Mouse (Mus musculus) lung, postnatal 0 days (tissue): ENCODE measurements around the gene Pde6c. TPM values are rescaled to one million over a fixed set of nuclear protein-coding genes. Genes with fewer than 3 reads are reported as not detected.

ENCODE experiments used
- ATAC-seq: fragments of 200-750 bp; cut with Nextera tagmentation; 2 replicates; pipeline ENCODE4 v1.8.0; 2017; ENCODE audit warnings: moderate library complexity
- DNase-seq: peaks from one replicate; pipeline ENCODE4 v3.0.0-alpha.2; 2016; ENCODE audit warnings: low spot score
- H3K27ac ChIP-seq: fragments of 300-500 bp; sonication (generic); 2 replicates; pipeline ENCODE4 v1.5.1; 2014; ENCODE audit warnings: antibody characterized with exemption, mild to moderate bottlenecking, low read length, mixed read lengths
- H3K27me3 ChIP-seq: fragments of 300-500 bp; sonication (generic); replicated peaks from 2 replicates; pipeline ENCODE4 v1.6.1; 2014; ENCODE audit warnings: low read length, mixed read lengths; ENCODE audit not compliant: insufficient read depth
- H3K36me3 ChIP-seq: fragments of 300-500 bp; sonication (generic); 2 replicates; pipeline ENCODE4 v1.6.1; 2014; ENCODE audit warnings: low read length, mixed read lengths; ENCODE audit not compliant: insufficient read depth
- H3K4me1 ChIP-seq: fragments of 300-500 bp; sonication (generic); 2 replicates; pipeline ENCODE4 v1.6.1; 2014; ENCODE audit warnings: antibody characterized with exemption, low read depth, low read length, mixed read lengths; ENCODE audit not compliant: insufficient read depth
- H3K4me2 ChIP-seq: fragments of 300-500 bp; sonication (generic); replicated peaks from 2 replicates; pipeline ENCODE4 v1.6.1; 2014; ENCODE audit warnings: low read depth, mild to moderate bottlenecking, low read length, moderate library complexity, mixed read lengths
- H3K4me3 ChIP-seq: fragments of 300-500 bp; sonication (generic); 2 replicates; pipeline ENCODE4 v1.5.1; 2014; ENCODE audit warnings: low read depth, low read length
- H3K9ac ChIP-seq: fragments of 300-500 bp; sonication (generic); replicated peaks from 2 replicates; pipeline ENCODE4 v1.6.1; 2014; ENCODE audit warnings: low read depth, mild to moderate bottlenecking
- H3K9me3 ChIP-seq: fragments of 300-500 bp; sonication (generic); 2 replicates; pipeline ENCODE4 v1.6.1; 2016; ENCODE audit warnings: low read length, mixed read lengths
- CTCF ChIP-seq: IDR thresholded peaks from 2 replicates; pipeline ENCODE4 v1.5.1; 2016; ENCODE audit warnings: antibody characterized with exemption, mild to moderate bottlenecking
- EP300 ChIP-seq: IDR thresholded peaks from 2 replicates; pipeline ENCODE4 v1.6.1; 2016; ENCODE audit warnings: antibody characterized with exemption, mild to moderate bottlenecking, control low read depth
- WGBS: fragments of 180-500 bp; shearing (Covaris S2); extraction: QIAGEN DNeasy Blood & Tissue Kit; methylation state at CpG from one replicate; pipeline ENCODE4 v1.1.7; 2014; 5-methylcytosine and 5-hydroxymethylcytosine counted together
- polyA plus RNA-seq: library from polyadenylated mRNA; unstranded; fragments of >200 nt; fragmentation: Nextera tagmentation; extraction: Ambion mirVana; gene quantifications from 2 replicates; pipeline ENCODE4 v1.2.1, GENCODE M21; 2015

The Pde6c gene
- polyA plus RNA-seq, 1 experiment from 2014 or later: not detected

DNA sequence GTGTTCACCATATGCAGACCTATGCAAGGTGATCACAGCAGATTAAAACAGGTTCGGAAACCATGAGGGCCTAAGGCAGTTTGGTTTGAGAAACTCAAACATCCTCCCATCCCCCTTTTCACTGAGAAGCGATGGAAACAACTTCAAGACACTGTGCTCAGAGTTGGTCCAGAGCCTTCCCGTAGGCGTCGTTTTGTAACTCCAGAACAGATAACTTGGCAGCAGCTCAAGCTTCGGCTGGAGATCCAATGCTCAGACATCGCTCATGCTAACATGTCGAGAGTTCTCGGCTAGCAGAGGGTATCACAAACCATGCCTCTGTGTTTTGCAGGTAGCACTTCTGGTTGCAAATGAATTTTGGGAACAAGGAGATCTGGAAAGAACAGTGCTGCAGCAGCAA is 47.1 kb downstream of the Pde6c start:
- DNase-seq: no peak
- TF ChIP-seq CTCF (no peak), EP300 (no peak)
- no peak for ATAC-seq
- 74% methylated on average over 9 of the region's 9 CpGs for WGBS
- Histone ChIP-seq H3K27me3 (no peaks in the 10 kb centered on the region), H3K9me3 (no peaks in the 10 kb centered on the region), H3K4me1 (no peaks in the 10 kb centered on the region), H3K27ac (no peak overlapping the region), H3K4me2 (no peak overlapping the region), H3K9ac (no peak overlapping the region), H3K4me3 (no peak overlapping the region), H3K36me3 (no peaks in the 10 kb centered on the region)

DNA sequence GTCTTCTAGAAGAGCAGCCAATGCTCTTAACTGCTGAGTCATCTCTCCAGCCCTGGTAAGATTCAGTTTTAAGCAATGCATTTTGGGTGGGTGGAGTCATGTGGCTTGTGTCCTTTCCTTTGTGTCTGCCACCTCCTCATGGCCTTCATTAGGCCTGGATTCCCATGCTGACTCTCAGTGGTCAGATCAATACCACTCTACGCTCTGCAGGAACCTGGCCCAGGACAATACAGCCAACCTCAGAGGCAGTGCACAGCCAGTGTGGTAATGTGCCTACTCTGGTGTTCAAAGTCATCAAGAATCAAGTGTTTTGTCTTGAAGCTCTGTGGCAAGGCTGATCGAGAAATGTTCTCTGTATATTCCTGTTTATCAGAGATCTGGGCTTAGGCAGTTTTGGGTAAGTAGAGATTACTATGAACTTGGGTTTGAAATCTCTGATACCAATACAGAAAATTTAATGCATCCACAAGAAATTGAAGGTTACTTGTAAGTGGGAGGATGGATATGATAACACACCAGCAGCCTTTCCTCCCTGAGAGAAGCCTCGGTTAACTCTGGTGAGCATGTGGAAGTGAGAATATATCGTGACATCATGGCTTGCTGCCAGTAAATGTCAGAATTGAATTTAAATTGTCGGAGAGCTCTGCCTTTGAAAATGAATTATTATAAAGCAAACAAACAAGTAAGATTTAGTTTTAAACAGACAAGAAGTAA is 54.2 kb downstream of the Pde6c start:
- no peak overlapping the region for H3K9ac ChIP-seq
- no peak for ATAC-seq
- no peaks in the 10 kb centered on the region for H3K27me3 ChIP-seq
- TF ChIP-seq EP300 (no peak), CTCF (no peak)
- H3K4me2 ChIP-seq: no peak overlapping the region
- no peak for DNase-seq
- no peaks in the 10 kb centered on the region for H3K9me3 ChIP-seq
- no peak overlapping the region for H3K4me3 ChIP-seq
- 80% methylated on average over 5 of the region's 5 CpGs for WGBS
- no peak overlapping the region for H3K27ac ChIP-seq
- no peaks in the 10 kb centered on the region for H3K36me3 ChIP-seq
- H3K4me1 ChIP-seq: no peaks in the 10 kb centered on the region

DNA sequence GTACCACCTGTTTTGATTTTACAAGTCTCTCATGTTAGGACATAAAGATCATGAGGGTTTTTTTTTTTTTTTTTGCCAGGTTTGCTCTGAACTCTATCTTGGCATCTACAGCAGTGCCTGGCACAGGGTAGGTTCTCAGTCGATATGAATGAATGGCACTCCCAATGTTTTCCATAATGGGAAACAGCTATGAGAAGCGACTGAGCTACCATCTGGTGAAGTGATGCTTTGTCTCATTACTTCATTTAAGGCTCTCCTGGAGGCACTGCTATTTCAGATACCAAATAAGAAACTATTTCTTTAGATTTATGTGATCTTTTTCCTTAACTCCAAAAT is 54.7 kb downstream of the Pde6c start:
- TF ChIP-seq CTCF (no peak), EP300 (no peak)
- DNase-seq: no peak
- no peak for ATAC-seq
- no peaks in the 10 kb centered on the region for H3K27me3 ChIP-seq
- no peaks in the 10 kb centered on the region for H3K4me1 ChIP-seq
- no peak overlapping the region for H3K9ac ChIP-seq
- WGBS: 88% methylated on average over 2 of the region's 2 CpGs
- no peak overlapping the region for H3K4me2 ChIP-seq
- H3K27ac ChIP-seq: no peak overlapping the region
- no peaks in the 10 kb centered on the region for H3K36me3 ChIP-seq
- no peaks in the 10 kb centered on the region for H3K9me3 ChIP-seq
- no peak overlapping the region for H3K4me3 ChIP-seq

DNA sequence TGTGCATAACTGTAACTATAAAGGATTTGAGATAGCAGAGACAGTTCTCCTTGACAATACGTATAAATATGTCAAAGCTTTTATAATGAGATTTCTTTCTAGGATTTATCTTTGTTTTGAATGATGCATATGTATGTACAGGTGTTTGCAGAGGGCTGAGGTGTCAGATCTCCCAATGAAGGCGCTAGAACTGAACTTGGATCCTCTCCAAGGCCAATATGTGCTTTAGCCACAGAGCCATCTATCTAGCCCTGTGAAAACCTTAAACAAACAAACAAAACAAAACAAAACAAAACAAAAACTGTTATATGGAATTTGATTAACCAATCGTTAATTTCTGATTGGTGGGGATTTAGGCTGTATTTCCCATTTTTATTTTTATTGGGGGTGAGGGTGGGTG is 58.0 kb downstream of the Pde6c start:
- Histone ChIP-seq H3K4me2 (no peak overlapping the region), H3K36me3 (no peaks in the 10 kb centered on the region), H3K27me3 (no peaks in the 10 kb centered on the region), H3K9ac (no peak overlapping the region), H3K4me1 (no peaks in the 10 kb centered on the region), H3K27ac (no peak overlapping the region), H3K4me3 (no peak overlapping the region), H3K9me3 (no peaks in the 10 kb centered on the region)
- no peak for TF ChIP-seq EP300
- TF ChIP-seq CTCF: no peak
- DNase-seq: no peak
- no peak for ATAC-seq
- 85% methylated on average over 3 of the region's 3 CpGs for WGBS

DNA sequence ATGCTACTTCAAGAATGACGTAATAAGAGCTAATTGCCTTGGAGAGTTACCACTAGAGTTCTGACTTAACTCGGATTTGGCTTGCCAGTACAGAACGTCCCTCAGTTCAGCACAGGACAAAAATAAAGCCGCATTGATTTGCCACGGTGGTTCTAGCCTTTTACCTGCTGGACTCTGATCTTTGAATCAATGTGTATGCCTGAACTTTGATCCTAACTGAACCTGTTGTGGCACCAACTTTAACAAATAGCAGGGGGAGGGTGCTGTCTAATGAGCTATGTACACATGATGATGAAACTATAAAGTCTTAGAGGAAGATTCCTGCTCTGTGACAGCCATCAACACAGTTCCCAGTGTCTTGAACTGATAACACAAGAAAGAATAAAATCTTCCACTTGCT is 58.9 kb downstream of the Pde6c start:
- 80% methylated on average over 5 of the region's 5 CpGs for WGBS
- H3K4me2 ChIP-seq: no peak overlapping the region
- no peaks in the 10 kb centered on the region for H3K36me3 ChIP-seq
- no peaks in the 10 kb centered on the region for H3K9me3 ChIP-seq
- no peak for ATAC-seq
- no peaks in the 10 kb centered on the region for H3K4me1 ChIP-seq
- H3K9ac ChIP-seq: no peak overlapping the region
- no peak for DNase-seq
- no peaks in the 10 kb centered on the region for H3K27me3 ChIP-seq
- H3K4me3 ChIP-seq: no peak overlapping the region
- TF ChIP-seq CTCF (no peak), EP300 (no peak)
- no peak overlapping the region for H3K27ac ChIP-seq

DNA sequence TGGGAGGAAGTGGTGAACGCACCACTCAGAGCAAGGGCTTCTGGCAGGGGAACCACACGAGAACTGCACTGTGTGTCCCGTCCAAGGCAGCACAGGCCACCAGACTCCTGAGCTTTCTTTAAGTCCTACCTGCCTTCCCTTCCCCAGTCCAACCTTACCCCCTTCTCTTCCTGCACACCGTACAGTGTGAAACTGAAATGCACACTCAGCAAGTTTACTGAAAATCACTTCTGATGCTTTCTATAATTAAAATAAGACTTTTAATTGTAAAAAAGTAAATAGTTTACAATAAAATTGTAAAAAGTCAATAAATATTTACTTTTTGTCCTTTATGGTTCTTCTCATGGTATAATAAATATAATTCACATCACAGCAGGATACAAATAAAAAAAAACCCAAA is 62.7 kb downstream of the Pde6c start:
- Histone ChIP-seq H3K27ac (no peak overlapping the region), H3K27me3 (no peaks in the 10 kb centered on the region), H3K9ac (no peak overlapping the region), H3K4me3 (no peak overlapping the region), H3K36me3 (no peaks in the 10 kb centered on the region; the same call in 1 of the 2 replicates), H3K9me3 (no peaks in the 10 kb centered on the region), H3K4me1 (no peaks in the 10 kb centered on the region), H3K4me2 (no peak overlapping the region)
- DNase-seq (no peak), ATAC-seq (no peak)
- WGBS: 91% methylated on average over 4 of the region's 4 CpGs
- TF ChIP-seq CTCF (no peak), EP300 (no peak)

DNA sequence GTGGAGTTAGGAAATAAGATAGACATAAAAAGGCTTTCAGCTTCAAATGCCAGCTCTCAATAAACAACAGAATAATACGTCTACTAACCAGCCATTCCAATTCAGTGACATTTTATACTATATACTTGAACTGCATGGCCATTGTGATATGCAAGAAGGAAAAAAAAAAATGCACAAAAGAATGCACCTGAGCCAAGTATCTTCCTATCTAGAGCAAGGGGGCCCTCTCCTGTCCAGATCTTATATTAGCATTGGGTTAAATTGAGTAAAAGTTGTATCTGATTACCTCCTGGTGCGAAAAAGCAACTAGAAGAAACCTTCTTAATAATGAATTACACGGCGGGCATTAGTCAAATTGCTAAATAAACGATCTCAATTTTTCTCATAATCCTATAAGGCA is 66.2 kb downstream of the Pde6c start:
- ATAC-seq: no peak
- Histone ChIP-seq H3K9ac (no peak overlapping the region), H3K9me3 (no peaks in the 10 kb centered on the region), H3K4me2 (no peak overlapping the region), H3K4me3 (no peak overlapping the region), H3K27me3 (no peaks in the 10 kb centered on the region), H3K36me3 (no peaks in the 10 kb centered on the region; the same call in 1 of the 2 replicates), H3K4me1 (no peaks in the 10 kb centered on the region), H3K27ac (no peak overlapping the region)
- peak; percentile 22 for DNase-seq
- TF ChIP-seq CTCF (peak; percentile 46), EP300 (no peak)
- WGBS: 85% methylated on average over 5 of the region's 5 CpGs
